Mouse (Mus musculus) liver, adult 2 months (tissue): ENCODE measurements around the gene Defb48. TPM values are rescaled to one million over a fixed set of nuclear protein-coding genes. Genes with fewer than 3 reads are reported as not detected.

ENCODE experiments used
- DNase-seq: peaks from one replicate; pipeline ENCODE4 v3.0.0-alpha.2; 2011; ENCODE audit warnings: low read depth, low spot score; ENCODE audit errors: extremely low read depth
- H3K27ac ChIP-seq: fragments of 200-500 bp; replicated peaks from 2 replicates; pipeline ENCODE4 v1.5.1; 2012; ENCODE audit warnings: low read depth, mild to moderate bottlenecking, control low read depth, inconsistent platforms, low read length; ENCODE audit not compliant: insufficient read depth
- H3K27me3 ChIP-seq: fragments of 200-500 bp; 2 replicates; pipeline ENCODE4 v1.6.1; 2012; ENCODE audit warnings: mild to moderate bottlenecking, moderate library complexity, low read length, inconsistent platforms; ENCODE audit not compliant: control insufficient read depth, insufficient read depth
- H3K36me3 ChIP-seq: fragments of 200-500 bp; 2 replicates; pipeline ENCODE4 v1.6.1; 2012; ENCODE audit warnings: low read length, inconsistent platforms; ENCODE audit not compliant: control insufficient read depth, insufficient read depth
- H3K4me1 ChIP-seq: fragments of 200-500 bp; 2 replicates; pipeline ENCODE4 v1.6.1; 2011; ENCODE audit warnings: low read length; ENCODE audit not compliant: control insufficient read depth, insufficient read depth
- H3K4me3 ChIP-seq: fragments of 200-500 bp; 2 replicates; pipeline ENCODE4 v1.5.1; 2011; ENCODE audit warnings: low read depth, mild to moderate bottlenecking, control low read depth, low read length, moderate library complexity; ENCODE audit not compliant: insufficient read depth
- H3K79me2 ChIP-seq: fragments of 200-500 bp; 2 replicates; pipeline ENCODE4 v1.6.1; 2012; ENCODE audit warnings: inconsistent platforms, mild to moderate bottlenecking, low read length, moderate library complexity; ENCODE audit not compliant: control insufficient read depth, insufficient read depth
- H3K9ac ChIP-seq: fragments of 200-500 bp; 2 replicates; pipeline ENCODE4 v1.6.1; 2012; ENCODE audit warnings: low read depth, mild to moderate bottlenecking, control low read depth, inconsistent platforms, low read length
- CTCF ChIP-seq: fragments of 200-500 bp; IDR thresholded peaks from 2 replicates; pipeline ENCODE4 v1.5.1; 2011; ENCODE audit warnings: low read depth, low read length, control low read depth
- POLR2A ChIP-seq: fragments of 200-500 bp; IDR thresholded peaks from 2 replicates; pipeline ENCODE4 v1.6.1; 2011; ENCODE audit warnings: low read length, control low read depth; ENCODE audit not compliant: insufficient read depth; ENCODE audit errors: extremely low read depth
- WGBS: fragments of 180-500 bp; shearing (Covaris S2); methylation state at CpG from one replicate; pipeline ENCODE4 v1.1.7; 2018; 5-methylcytosine and 5-hydroxymethylcytosine counted together
- polyA plus RNA-seq: library from polyadenylated mRNA; depleted of rRNA; stranded (reverse); fragments of >200 nt; gene quantifications from 2 replicates; pipeline ENCODE4 v1.2.3, GENCODE M21; 2012
- total RNA-seq: library from RNA; depleted of rRNA; stranded (reverse); fragments of >200 nt; gene quantifications from 2 replicates; pipeline ENCODE4 v1.2.3, GENCODE M21; 2014

The Defb48 gene
- total and polyA plus RNA-seq, 2 experiments: not detected

DNA sequence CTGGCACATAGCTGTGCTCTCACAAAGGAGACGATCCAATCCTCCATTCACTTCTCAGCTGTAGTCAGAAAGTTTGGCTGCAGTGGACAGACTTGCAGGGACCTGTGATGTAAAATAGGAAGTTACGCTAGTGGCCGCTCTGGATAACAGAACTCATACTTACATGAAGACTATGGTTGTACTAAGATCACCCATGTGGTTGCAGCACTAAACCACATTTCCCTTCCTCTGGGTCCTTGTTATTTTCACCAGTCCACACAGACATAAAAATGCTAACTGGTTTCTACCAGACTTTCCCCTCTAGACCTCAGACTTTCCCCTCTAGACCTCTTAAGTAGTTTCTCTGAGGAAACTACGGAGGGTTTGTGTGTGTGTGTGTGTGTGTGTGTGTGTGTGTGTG lies 14.7 kb upstream of the Defb48 start:
- H3K4me1 ChIP-seq: no peaks in the 10 kb centered on the region
- no peak for DNase-seq
- H3K79me2 ChIP-seq: no peaks in the 10 kb centered on the region
- TF ChIP-seq CTCF: no peak
- no peak for TF ChIP-seq POLR2A
- no peak overlapping the region for H3K9ac ChIP-seq
- no peaks in the 10 kb centered on the region for H3K27me3 ChIP-seq
- H3K36me3 ChIP-seq: no peaks in the 10 kb centered on the region
- WGBS: 90% methylated on average over 4 of the region's 4 CpGs
- H3K4me3 ChIP-seq: no peak overlapping the region
- H3K27ac ChIP-seq: no peak overlapping the region

DNA sequence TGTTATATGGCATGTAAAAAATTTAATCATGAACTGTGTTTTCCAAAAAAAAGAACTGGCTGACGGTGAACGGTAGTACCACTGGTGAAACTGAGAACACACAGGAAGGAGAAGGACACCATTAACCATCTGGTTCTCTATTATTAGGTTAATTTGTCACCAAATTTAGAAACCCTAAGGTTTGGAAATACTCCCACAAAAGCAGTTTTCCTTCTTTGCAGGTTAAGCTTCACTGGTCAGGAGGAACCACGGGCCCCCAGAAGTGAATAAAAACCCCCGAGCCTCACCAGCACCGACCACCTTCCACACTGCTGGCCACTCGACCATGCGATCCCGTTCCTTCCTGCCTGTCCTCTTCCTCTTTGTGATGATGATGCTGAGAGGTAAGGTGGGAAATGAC lies 13.5 kb upstream of the Defb48 start, which contains the start of gene Defb47:
TSS of gene Defb47 (plus strand) at position 301 of the 400 bp plus-strand sequence.
- no peaks in the 10 kb centered on the region for H3K36me3 ChIP-seq
- TF ChIP-seq CTCF (no peak), POLR2A (no peak)
- no peaks in the 10 kb centered on the region for H3K79me2 ChIP-seq
- 89% methylated on average over 8 of the region's 8 CpGs for WGBS
- no peak within 1 kb of the TSS for H3K27ac ChIP-seq
- peaks cover 3% of the 10 kb centered on the region; the same call in 1 of the 2 replicates for H3K27me3 ChIP-seq
- no peak for DNase-seq
- H3K4me1 ChIP-seq: no peaks in the 10 kb centered on the region
- no peak within 1 kb of the TSS for H3K9ac ChIP-seq
- H3K4me3 ChIP-seq: no peak within 1 kb of the TSS

DNA sequence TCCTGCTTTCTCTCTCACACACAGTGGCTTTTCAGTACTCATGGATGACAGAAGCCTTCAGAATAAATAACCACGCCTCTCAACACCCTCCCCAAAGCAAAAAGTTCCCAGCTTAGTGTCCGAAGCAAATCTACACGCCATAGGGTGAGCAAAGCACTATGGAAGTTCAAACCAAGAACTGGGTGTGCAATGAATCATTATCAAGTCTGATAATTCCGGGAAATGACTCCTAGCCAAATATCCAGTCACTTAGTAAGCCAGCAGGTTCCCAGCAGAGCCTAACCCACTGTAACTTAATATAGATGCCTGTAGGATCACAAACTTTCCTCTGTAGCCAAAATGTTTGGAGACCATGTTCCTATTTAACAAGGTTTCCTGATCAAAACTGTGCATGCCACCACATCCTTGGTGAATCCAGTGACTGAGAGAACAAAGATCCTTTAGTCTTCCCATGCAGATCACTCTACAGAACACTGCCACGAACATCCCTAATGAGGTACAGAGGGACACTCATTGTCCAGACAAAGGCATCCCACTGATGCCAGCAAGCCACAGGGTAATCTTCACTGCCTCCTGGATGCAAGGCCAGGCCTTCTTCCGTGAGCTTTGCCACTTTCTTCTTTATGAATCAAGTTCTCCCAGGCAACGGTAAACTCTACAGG lies 7.7 kb upstream of the Defb48 start:
- TF ChIP-seq POLR2A: no peak
- TF ChIP-seq CTCF: no peak
- peaks cover 3% of the 10 kb centered on the region; the same call in 1 of the 2 replicates for H3K27me3 ChIP-seq
- 83% methylated on average over 7 of the region's 7 CpGs for WGBS

GRCm38 (mm10) chr14:62991271-62991670 lies 7.0 kb upstream of the Defb48 start:
- Histone ChIP-seq H3K4me1 (no peaks in the 10 kb centered on the region), H3K27ac (no peak overlapping the region), H3K79me2 (no peaks in the 10 kb centered on the region), H3K4me3 (no peak overlapping the region), H3K36me3 (no peaks in the 10 kb centered on the region), H3K27me3 (peaks cover 3% of the 10 kb centered on the region; the same call in 1 of the 2 replicates), H3K9ac (no peak overlapping the region)
- TF ChIP-seq CTCF (no peak), POLR2A (no peak)
- WGBS: 66% methylated on average over 3 of the region's 3 CpGs
- peak; percentile 9 for DNase-seq

More for the DNA sequence above, 7.7 kb upstream of the Defb48 start:
- no peak overlapping the region for H3K27ac ChIP-seq
- H3K36me3 ChIP-seq: no peaks in the 10 kb centered on the region
- H3K4me1 ChIP-seq: no peaks in the 10 kb centered on the region
- H3K4me3 ChIP-seq: no peak overlapping the region
- no peak overlapping the region for H3K9ac ChIP-seq
- DNase-seq: no peak
- no peaks in the 10 kb centered on the region for H3K79me2 ChIP-seq

- Histone ChIP-seq H3K27me3 (no peaks in the 10 kb centered on the region), H3K27ac (no peak overlapping the region), H3K4me3 (no peak overlapping the region), H3K36me3 (no peaks in the 10 kb centered on the region), H3K9ac (no peak overlapping the region), H3K4me1 (no peaks in the 10 kb centered on the region), H3K79me2 (no peaks in the 10 kb centered on the region)
- DNase-seq: no peak
- TF ChIP-seq POLR2A (no peak), CTCF (no peak)
- WGBS: 41% methylated on average over 1 of the region's 1 CpGs
Measured at GRCm38 (mm10) chr14:62979815-62980214, 4.5 kb downstream of the Defb48 start.

- Histone ChIP-seq H3K9ac (no peak overlapping the region), H3K36me3 (no peaks in the 10 kb centered on the region), H3K4me3 (no peak overlapping the region), H3K4me1 (no peaks in the 10 kb centered on the region), H3K79me2 (no peaks in the 10 kb centered on the region), H3K27ac (no peak overlapping the region), H3K27me3 (no peaks in the 10 kb centered on the region)
- 21% methylated on average over 5 of the region's 5 CpGs for WGBS
- DNase-seq: peak; percentile 29
- TF ChIP-seq CTCF (peak; percentile 67; the same call in 1 of the 2 replicates), POLR2A (no peak)
Measured at GRCm38 (mm10) chr14:62975046-62975445, 9.3 kb downstream of the Defb48 start.
